Mouse (Mus musculus): ENCODE measurements around the gene Gjb5.

Gene Gjb5

DNA sequence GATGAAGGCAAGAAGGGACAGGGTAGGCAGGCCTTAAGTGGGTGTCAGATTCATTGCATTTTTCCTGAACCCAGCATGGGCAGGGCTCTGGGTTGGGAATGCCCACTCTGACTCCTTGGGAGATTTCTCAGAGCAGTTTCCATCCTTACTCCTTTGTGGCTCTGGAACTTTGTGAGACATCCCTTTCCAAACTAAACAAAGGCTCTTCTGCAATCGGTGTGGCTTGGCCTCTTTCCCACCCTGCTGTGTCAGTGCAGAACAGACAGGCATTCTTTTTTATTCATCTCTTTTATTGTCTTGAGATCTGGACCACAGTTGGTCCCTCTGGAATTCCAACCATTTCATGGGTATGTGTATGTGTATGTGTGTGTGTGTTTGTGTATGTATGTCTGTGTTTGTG lies 5.4 kb downstream of the Gjb5 start:
- no peak for ATAC-seq (ENCODE audit: insufficient number of reproducible peaks, low FRiP score, low TSS enrichment)

DNA sequence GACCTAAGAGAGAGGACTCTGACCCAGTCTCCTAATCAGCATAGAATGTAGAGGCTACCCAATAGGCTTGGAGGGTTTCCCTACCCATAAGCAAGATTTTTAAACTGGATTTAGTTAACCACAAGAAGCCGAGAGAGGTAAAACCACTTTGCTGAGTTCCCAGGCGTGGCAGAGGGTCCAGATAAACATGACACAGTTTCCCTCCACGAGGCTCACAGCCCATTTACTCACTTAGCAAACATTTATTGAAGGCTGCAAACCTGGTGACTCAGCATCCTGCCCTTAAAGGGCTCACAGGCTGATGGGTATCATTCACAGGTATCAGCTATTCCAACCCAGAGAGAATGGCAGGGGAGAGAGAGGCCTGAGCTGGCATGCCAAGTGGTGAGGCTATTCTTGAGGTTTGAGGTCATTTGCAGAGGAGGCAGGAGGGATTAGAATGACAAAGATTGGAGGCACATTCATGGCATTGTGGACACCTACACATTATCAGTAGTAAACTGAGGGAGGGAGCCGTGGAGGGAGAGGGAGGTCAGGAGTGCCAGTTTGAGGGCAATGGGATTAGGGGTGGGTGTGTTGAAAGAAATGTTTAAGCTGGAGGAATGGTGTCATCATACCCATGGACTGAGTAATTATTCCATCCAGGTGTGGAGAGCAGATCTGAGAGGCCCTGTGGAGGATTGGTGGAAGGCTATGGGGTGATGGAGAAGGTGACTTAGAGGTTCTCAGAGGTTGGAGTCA lies 8.3 kb downstream of the Gjb5 start:
- no peak for ATAC-seq (ENCODE audit: insufficient number of reproducible peaks, low FRiP score, low TSS enrichment)

DNA sequence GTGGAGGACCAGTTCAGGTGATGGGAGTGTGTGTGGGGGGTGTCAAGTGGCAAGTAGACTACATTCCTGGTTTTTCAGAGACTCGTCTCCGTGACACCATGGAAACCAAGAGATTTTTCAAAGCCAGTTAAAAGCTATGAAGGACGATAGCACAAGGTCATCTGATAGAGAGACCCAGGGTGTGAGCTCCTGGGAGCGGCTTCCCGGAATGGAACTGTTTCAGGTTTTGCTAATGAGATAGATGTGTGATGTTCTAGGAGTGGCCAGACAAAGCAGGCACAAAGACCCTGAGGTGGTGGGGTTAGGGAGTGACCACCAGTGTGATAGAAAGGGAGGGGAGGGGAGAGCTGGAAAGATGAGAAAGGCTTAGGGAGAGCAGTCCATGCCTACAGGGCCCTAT lies 13.0 kb downstream of the Gjb5 start:
- ATAC-seq (ENCODE audit: insufficient number of reproducible peaks, low FRiP score, low TSS enrichment): no peak

DNA sequence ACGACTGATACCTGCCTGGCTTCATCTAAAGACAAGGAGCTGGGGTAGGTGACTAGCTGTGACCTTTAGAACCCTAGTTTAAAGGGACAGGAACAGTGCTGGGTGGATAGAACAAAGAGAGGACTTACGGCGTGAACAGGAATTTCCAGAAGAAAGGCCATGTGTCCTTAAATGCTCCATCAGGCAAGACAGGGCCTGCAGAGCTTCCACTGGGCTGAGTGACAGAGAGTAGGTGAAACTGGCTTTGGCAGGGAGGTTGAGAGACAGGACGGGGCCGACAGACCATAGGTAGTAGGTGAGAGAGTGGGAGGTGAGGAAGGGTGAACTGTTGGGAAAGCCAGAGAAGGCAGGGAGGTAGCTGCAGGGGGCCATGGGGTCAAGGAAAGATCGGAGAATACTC lies 16.6 kb downstream of the Gjb5 start:
- ATAC-seq (ENCODE audit: insufficient number of reproducible peaks, low FRiP score, low TSS enrichment): no peak

DNA sequence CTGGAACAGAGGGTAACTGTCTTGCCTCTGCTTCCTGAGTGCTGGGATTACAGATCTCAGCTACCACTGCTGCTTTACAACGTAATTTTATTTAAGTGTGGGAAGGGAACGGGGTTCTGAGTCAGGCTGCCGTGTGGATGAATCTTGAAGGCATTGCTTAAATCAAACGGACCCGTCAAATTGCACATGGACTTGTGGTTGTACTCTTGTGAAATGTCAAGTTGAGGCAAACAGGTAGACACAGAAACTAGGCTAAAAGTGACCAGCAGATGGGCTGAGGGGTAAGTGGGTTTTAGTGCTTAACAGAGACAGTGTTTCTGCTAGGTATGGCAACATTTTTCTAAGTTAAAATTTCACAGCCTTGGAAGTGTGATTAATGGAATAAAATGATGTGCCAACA lies 20.3 kb downstream of the Gjb5 start:
- ATAC-seq (ENCODE audit: insufficient number of reproducible peaks, low FRiP score, low TSS enrichment): no peak

GRCm38 (mm10) chr4:127334870-127335504 lies 23.0 kb downstream of the Gjb5 start:
- ATAC-seq (ENCODE audit: insufficient number of reproducible peaks, low FRiP score, low TSS enrichment): no peak

DNA sequence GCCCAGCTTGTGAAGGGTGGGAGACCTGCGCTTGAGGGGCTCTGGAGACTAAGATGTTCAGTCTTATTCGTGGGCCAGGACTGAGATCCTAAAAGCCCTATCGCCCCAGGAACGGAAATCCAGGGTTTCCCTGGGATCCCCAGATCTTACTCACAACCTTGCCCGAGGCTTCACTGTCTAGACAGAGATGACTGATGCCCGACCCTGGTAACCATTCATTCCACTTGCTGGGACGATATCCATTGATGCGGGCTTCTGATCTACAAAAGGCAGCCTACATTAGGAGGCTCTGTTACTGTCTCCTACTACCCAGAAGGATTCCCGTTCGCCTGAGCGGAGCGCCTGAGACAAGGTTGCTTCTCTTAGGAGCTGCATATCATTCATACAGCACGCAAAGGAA lies 26.8 kb downstream of the Gjb5 start:
- ATAC-seq (ENCODE audit: insufficient number of reproducible peaks, low FRiP score, low TSS enrichment): no peak

DNA sequence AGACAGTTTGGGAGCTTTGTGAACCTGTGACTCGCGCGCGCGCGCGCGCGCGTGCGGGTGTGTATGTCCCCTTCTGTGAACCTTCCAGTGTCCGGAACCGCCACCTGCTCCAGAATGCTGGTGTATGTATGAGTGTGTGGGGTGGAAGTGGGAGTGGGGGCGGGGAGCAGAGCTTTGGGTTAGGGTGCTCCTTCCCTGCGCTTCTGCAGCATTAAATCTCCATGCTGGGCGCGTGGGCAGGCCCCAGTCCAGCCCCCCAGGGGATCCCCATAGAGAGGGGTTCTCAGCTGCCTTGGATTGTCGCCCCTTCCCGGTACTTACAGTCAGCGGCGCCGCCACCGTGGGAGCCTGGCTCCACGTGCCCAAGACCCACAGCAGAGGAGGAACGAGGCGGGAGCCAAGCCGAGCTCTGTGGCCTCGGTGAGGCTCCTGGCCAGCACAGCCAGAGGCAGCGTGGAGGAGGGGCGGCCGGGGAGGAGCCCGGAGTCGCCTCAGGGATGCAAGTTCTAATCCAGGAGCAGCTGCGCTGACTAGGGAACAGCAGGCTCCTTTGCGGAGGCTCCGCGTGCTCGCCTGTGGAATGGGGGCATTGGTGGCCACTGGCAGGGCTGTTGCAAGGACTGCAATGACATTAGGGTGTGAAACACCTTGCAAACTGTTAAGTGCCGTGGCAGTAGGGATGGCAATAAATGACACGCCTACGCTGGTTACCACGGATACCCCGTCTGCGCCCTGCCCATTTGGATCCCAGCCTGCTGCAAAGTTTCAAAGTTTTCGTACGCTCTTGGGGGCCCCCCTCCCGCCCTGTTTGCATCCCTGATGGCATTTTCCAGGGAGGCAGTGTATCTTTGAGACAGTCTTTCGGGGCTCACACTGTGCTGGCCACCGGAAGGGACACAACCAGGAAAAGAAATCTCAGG lies 27.5 kb downstream of the Gjb5 start, which contains the start of gene Gjb3:
Gene Gjb3 (minus strand): TSS at position 664 of the 920 bp plus-strand sequence.
- ATAC-seq (ENCODE audit: insufficient number of reproducible peaks, low FRiP score, low TSS enrichment): no peak

- no peak for ATAC-seq (ENCODE audit: insufficient number of reproducible peaks, low FRiP score, low TSS enrichment)
Measured at GRCm38 (mm10) chr4:127329751-127330150, 28.2 kb downstream of the Gjb5 start.

DNA sequence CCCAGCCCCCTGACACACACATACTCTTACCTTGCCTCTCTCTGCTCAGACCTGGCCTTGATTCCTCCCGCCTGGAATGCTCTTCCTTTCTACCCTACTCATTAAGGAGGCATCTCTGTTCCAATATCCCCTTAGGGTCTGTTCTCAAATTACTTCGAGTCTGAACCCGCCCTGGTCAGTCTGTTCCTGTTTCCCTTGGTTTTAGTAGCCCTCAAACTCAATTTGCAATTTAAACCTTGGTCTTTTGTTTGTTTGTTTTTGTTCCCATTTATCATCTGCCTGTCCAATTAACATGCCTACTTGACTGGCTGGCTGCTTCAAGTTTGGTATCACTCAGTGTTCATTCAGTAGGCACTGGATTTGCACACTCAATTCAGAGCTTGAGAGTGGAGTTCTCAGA lies 28.9 kb downstream of the Gjb5 start:
- no peak for ATAC-seq (ENCODE audit: insufficient number of reproducible peaks, low FRiP score, low TSS enrichment)

DNA sequence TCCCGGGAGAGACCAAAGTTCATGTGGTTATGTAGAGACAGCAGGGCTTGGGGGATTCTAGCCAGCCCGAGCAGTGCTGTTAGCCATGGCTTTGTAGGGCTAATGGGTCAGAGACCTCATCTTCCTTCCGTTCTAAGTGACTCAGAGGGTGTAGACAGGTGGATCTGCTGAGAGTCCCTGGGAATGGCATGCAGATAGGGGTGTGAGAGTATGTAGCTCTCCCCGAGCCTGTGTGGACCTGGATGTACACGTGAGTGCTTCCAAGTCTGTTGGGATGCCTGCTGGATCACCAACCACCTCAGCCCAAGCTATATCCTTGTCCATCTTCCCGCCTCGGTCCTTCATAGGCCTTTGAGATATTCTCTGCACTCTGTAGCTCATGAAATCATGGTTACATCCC lies 29.6 kb downstream of the Gjb5 start:
- ATAC-seq (ENCODE audit: insufficient number of reproducible peaks, low FRiP score, low TSS enrichment): no peak

- no peak for ATAC-seq (ENCODE audit: insufficient number of reproducible peaks, low FRiP score, low TSS enrichment)
Measured at GRCm38 (mm10) chr4:127327749-127328148, 30.2 kb downstream of the Gjb5 start.

- no peak for ATAC-seq (ENCODE audit: insufficient number of reproducible peaks, low FRiP score, low TSS enrichment)
Measured at GRCm38 (mm10) chr4:127327258-127327657, 30.7 kb downstream of the Gjb5 start.

DNA sequence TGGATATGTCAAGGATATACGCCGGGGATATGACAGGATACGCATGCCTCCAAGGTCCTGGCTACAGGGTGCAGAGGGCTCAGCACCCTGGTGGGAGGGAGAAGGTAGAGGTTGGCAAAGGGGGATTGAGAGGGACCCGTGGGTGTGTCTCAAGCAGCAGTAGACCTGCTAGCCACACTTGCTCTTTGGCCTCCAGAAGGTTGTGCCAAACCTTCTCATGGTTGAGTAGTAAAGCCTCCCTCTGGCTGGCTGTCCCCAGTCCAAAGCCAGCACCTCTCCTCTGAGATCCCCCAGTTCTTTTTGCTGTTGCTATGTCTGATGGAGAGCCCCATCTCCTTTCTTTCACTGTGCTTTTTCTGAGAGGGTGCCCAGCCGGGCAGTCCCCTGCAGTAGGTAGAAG lies 32.7 kb downstream of the Gjb5 start:
- ATAC-seq (ENCODE audit: insufficient number of reproducible peaks, low FRiP score, low TSS enrichment): no peak

- peak; percentile 64; the same call in 1 of the 2 replicates for ATAC-seq (ENCODE audit: insufficient number of reproducible peaks, low FRiP score, low TSS enrichment)
Measured at GRCm38 (mm10) chr4:127324759-127325158, 33.2 kb downstream of the Gjb5 start.

- ATAC-seq (ENCODE audit: insufficient number of reproducible peaks, low FRiP score, low TSS enrichment): no peak
Measured at GRCm38 (mm10) chr4:127324296-127324695, 33.7 kb downstream of the Gjb5 start.

DNA sequence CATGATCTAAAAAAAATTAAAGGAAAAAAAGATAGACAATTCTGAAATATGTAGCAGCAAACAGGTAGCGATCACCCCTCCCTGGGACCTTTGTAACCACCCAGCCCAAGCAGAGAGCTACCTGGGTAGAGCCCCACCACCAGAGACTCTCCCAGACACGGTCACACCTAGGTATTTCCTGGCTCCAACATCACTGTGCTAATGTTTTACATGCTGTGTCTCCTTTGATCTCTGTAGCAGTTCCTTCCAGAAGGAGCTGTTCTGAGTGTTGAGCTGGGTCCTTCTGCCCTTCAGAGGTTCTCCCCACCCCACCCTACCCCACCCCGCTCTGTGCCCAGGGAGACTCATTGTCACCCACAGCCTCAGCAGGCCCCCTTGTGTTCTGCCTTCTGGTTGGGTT lies 34.3 kb downstream of the Gjb5 start:
- ATAC-seq (ENCODE audit: insufficient number of reproducible peaks, low FRiP score, low TSS enrichment): no peak

DNA sequence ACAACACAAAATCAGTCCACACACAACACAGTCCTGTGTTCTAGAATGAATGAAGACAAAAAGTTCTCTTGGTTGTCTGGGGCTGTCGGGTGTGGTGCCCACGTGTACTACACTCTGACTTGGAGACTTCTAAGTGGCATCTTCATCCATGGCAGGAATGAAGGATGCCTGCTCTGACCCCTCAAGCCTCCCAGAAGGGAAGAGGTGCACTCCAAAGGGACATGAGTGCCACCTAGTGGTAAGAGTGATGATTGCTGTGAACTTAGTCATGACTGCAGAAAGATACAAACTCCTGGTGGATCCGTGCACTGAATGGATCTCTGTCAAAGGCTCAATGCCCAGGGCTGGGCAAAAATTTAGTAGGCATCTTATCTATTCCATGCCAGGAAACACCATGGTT lies 38.4 kb downstream of the Gjb5 start:
- no peak for ATAC-seq (ENCODE audit: insufficient number of reproducible peaks, low FRiP score, low TSS enrichment)

DNA sequence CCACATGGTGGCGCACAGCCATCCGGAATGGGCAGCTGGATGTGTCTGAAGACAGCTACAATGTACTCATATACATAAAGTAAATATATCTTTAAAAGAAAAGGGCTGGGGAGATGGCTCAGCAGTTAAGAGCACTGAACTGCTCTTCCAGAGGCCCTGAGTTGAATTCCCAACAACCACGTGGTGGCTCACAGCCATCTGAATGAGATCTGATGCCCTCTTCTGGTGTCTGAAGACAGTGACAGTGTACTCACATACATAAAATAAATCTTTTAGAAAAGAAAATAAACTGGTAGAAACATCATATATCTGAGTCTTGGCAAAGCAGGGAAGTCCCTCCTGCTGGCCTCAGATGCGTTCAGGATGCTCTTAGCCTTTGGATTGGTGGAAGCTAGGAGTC lies 40.8 kb downstream of the Gjb5 start:
- no peak for ATAC-seq (ENCODE audit: insufficient number of reproducible peaks, low FRiP score, low TSS enrichment)

DNA sequence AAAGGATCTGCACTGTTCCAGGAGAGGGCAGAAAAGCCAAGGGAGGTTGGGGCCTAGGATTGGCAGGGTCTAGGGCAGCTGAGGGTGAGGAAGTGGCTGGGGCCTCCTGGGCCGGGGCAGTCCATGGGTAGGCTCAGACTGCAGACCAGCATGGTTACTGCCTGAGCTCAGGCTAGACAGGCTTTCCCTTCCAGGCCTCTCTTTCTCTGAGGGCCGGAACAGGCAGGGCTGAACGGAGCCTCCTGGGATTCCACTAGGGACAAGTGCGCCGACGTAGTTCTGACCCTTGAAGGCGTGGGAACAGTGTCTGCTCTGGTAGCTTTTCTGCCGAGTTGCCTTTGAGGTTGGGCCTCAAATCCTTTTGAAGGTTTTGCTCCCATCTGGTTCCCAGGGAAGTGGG lies 42.2 kb downstream of the Gjb5 start:
- ATAC-seq (ENCODE audit: insufficient number of reproducible peaks, low FRiP score, low TSS enrichment): no peak

- ATAC-seq (ENCODE audit: insufficient number of reproducible peaks, low FRiP score, low TSS enrichment): no peak
Measured at GRCm38 (mm10) chr4:127314585-127314984, 43.4 kb downstream of the Gjb5 start.
